Mouse (Mus musculus) liver, embryonic 11.5 days (tissue): Measurements from ENCODE around the gene Zfp273. TPM values are rescaled to one million over a fixed set of nuclear protein-coding genes. Genes with fewer than 3 reads are reported as not detected.
"Not testable (repeated sequence)": the region's sequence is repeated elsewhere in the genome, so short reads cannot be mapped to it uniquely, and the experiment has no call there.

Source experiments
- ATAC-seq: fragments of 200-750 bp; cut with Nextera tagmentation; replicated peaks from 2 replicates; pipeline ENCODE4 v1.8.0; 2017; ENCODE audit warnings: moderate number of reproducible peaks, mild to moderate bottlenecking, moderate TSS enrichment, moderate library complexity; ENCODE audit not compliant: low FRiP score
- DNase-seq: peaks from one replicate; pipeline ENCODE4 v3.0.0-alpha.2; 2017; ENCODE audit warnings: low spot score
- H3K27ac ChIP-seq: fragments of 300-500 bp; sonication (generic); 2 replicates; pipeline ENCODE4 v1.5.1; 2014; ENCODE audit warnings: mild to moderate bottlenecking, low read depth, low read length, control low read depth
- H3K27me3 ChIP-seq: fragments of 300-500 bp; sonication (generic); replicated peaks from 2 replicates; pipeline ENCODE4 v1.6.1; 2014; ENCODE audit warnings: low read length, mixed read lengths; ENCODE audit not compliant: control insufficient read depth, insufficient read depth
- H3K36me3 ChIP-seq: fragments of 300-500 bp; sonication (generic); 2 replicates; pipeline ENCODE4 v1.6.1; 2014; ENCODE audit warnings: mild to moderate bottlenecking, low read length, moderate library complexity, mixed read lengths; ENCODE audit not compliant: control insufficient read depth, insufficient read depth
- H3K4me1 ChIP-seq: fragments of 300-500 bp; sonication (generic); replicated peaks from 2 replicates; pipeline ENCODE4 v1.6.1; 2014; ENCODE audit warnings: low read length, mixed read lengths; ENCODE audit not compliant: control insufficient read depth, insufficient read depth
- H3K4me2 ChIP-seq: fragments of 300-500 bp; sonication (generic); 2 replicates; pipeline ENCODE4 v1.6.1; 2014; ENCODE audit warnings: mild to moderate bottlenecking, control low read depth, moderate library complexity
- H3K4me3 ChIP-seq: fragments of 300-500 bp; sonication (generic); 2 replicates; pipeline ENCODE4 v1.5.1; 2014; ENCODE audit warnings: low read depth, low read length, control low read depth
- H3K9ac ChIP-seq: fragments of 300-500 bp; sonication (generic); 2 replicates; pipeline ENCODE4 v1.6.1; 2014; ENCODE audit warnings: low read depth, low read length, control low read depth
- H3K9me3 ChIP-seq: fragments of 300-500 bp; sonication (generic); 2 replicates; pipeline ENCODE4 v1.6.1; 2016; ENCODE audit warnings: low read length, inconsistent platforms, mixed read lengths; ENCODE audit not compliant: control insufficient read depth
- WGBS: fragments of 180-500 bp; shearing (Covaris S2); extraction: QIAGEN DNeasy Blood & Tissue Kit; methylation state at CpG from one replicate; pipeline ENCODE4 v1.1.7; 2014; 5-methylcytosine and 5-hydroxymethylcytosine counted together
- polyA plus RNA-seq: library from polyadenylated mRNA; unstranded; fragments of >200 nt; fragmentation: Nextera tagmentation; extraction: Ambion mirVana; gene quantifications from 2 replicates; pipeline ENCODE4 v1.2.1, GENCODE M21; 2014

Zfp273 gene
- 3.6 and 4.0 TPM in 2 replicates for polyA plus RNA-seq

DNA sequence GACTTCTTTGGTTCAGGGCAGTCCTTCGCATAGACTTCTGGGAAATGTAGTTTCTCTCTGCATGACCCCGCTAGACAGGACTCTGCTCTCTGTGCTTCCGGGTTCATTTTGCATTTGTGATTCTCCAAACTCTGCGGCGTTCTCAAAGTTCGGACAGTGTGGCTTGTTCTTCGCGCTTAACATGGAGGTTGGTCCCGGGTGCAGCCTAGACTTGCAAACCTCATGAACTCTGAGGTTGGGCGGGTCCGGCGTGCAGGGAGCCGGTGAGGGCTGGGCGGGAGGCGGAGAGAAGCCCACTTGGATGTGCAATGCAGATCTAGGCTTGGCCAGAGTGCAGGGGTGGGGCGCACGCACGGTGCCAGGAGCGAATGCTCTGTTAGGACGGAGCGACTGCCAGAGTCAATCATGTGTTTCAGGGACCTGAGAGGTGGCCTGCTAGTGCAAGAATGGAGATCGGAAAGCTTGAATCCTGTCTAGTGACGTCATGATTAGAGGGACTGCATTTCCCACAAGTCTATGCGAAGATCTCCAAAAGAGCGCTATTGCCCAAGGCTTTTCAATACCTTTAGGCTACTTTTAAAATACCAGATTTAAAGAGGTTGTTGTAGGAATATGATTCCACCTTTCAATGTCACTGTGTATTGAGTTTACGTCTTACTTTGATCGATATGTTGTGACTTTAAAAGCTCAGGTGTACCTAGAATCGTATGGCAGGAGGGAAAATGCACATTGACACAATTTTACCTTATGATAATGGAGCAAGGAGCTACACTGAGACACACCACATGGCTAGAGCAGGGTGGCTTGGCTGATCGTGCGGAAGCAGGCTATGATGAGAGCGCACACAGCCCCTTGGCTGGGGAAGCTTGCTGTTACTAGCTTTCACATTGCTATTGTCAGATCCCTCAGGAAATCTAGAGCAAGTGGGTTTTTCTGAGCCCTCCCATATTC lies at the start of gene Zfp273:
TSS of gene Zfp273 (plus strand) at position 31 of the 951 bp plus-strand sequence.
- no peaks in the 10 kb centered on the region for H3K9me3 ChIP-seq
- ATAC-seq (peak; percentile 93), DNase-seq (peak; percentile 89)
- no peaks in the 10 kb centered on the region for H3K4me1 ChIP-seq
- WGBS, result 5% methylated on average over 31 of the region's 31 CpGs
- peak within 1 kb of the TSS; percentile 68 for H3K4me2 ChIP-seq
- peak within 1 kb of the TSS; percentile 83 for H3K4me3 ChIP-seq
- no peaks in the 10 kb centered on the region for H3K36me3 ChIP-seq
- peak within 1 kb of the TSS; percentile 72 for H3K9ac ChIP-seq
- peak within 1 kb of the TSS; percentile 71 for H3K27ac ChIP-seq
- no peaks in the 10 kb centered on the region for H3K27me3 ChIP-seq

DNA sequence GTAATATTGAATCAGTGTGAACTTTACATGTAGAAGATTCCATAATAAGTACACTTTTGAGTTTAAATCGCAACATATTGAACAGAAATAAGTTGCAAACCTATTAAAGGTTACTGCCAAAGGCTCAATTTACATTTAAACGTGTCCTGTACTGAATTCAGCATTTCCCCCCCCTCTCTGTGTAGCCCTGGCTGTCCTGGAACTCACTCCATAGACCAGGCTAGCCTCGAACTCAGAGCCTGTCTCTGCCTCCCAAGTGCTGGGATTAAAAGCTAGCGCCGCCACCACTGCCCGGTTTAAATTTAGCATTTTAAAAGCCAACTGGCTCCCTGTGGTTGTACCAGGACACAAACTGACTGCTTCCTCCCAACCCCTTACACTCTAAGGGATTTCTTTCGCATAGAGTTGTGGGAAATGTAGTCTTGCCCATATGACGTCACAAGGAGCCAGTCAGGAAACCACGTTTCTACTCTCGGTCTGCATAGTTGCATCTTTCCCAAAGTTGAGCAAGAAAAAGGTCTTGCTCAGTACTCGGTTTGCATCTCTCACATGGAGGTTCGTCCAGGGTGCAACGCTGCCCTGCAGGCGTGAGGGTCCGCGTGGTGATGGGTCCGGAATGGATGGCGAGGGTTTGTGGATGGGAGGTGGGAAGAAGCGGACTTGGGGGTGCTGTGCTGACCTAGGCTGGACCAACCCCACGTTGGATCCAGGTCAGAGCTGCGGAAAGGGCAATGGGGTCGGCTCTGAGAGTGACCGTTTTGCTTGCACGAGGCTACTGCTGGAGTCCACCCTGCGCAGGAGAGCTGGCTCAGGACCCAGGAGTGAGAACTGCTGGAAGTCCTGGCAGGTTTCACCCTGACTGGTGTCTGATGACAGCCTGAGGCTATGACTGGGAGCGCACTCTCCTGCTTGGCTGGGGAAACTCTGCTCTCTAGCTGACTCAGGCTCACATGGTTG lies 34.0 kb upstream of the Zfp273 start, which contains the start of gene Zfp493:
TSS of gene Zfp493 (plus strand) at position 429 of the 957 bp plus-strand sequence.
- Histone ChIP-seq H3K4me1 (no peaks in the 10 kb centered on the region), H3K9ac (peak within 1 kb of the TSS; percentile 67), H3K4me2 (peak within 1 kb of the TSS; percentile 84), H3K4me3 (peak within 1 kb of the TSS; percentile 63), H3K27me3 (no peaks in the 10 kb centered on the region), H3K9me3 (no peaks in the 10 kb centered on the region), H3K27ac (no peak within 1 kb of the TSS), H3K36me3 (no peaks in the 10 kb centered on the region)
- DNase-seq (peak; percentile 76), ATAC-seq (peak; percentile 95)
- 6% methylated on average over 26 of the region's 26 CpGs for WGBS

DNA sequence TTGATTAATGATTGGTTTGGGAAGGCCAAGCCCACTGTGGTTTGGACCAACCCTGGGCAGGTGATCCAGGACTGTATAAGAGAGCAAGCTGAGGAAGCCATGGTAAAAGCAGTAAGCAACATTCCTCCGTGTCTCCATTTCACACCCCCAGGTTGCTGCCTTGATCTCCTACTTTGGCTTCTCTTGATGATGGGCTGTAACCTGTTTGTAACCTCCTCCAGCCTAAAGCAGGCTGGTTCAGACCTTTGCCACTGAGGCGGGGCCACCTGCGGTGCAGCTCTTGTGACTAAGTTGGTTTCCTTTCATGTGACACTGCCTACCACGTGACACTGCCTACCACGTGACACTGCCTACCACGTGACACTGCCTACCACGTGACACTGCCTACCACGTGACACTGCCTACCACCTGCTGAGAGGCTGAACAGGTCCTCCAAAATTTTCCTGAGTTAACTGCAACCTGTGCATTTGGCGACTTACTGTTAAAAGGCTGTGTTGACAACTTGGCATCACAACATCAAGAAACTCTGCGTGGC lies 21.6 kb upstream of the Zfp273 start:
- no peaks in the 10 kb centered on the region; the same call in 1 of the 2 replicates for H3K36me3 ChIP-seq
- H3K27ac ChIP-seq, result no peak overlapping the region
- H3K27me3 ChIP-seq, result no peaks in the 10 kb centered on the region
- WGBS, result 85% methylated on average over 10 of the region's 10 CpGs
- DNase-seq (no peak), ATAC-seq (no peak)
- H3K4me1 ChIP-seq, result no peaks in the 10 kb centered on the region
- H3K4me3 ChIP-seq, result no peak overlapping the region
- no peak overlapping the region for H3K4me2 ChIP-seq
- no peak overlapping the region for H3K9ac ChIP-seq
- peaks cover 2% of the 10 kb centered on the region; the same call in 1 of the 2 replicates for H3K9me3 ChIP-seq

DNA sequence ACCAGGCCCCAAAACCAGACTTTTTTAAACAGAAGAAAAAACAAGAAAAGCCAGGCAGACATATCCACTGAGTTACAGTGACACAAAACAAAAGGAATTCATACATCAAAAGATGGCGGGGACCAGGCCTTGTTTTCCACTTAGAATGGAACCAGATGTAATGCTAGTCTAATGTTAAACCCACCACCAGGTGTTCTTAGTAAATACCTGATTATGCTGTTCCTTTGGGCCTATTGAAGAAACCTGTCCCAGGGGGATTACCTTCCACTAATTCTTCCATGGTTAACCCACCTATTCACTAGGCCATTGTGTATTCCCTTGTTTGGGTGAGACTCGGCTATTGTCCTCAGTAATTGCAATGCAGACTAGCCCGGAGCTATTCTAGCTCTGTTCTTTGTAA lies 14.9 kb upstream of the Zfp273 start:
- Histone ChIP-seq H3K4me2 (no peak overlapping the region), H3K36me3 (no peaks in the 10 kb centered on the region), H3K9me3 (no peaks in the 10 kb centered on the region), H3K27me3 (no peaks in the 10 kb centered on the region), H3K4me3 (no peak overlapping the region), H3K4me1 (no peaks in the 10 kb centered on the region), H3K9ac (no peak overlapping the region), H3K27ac (no peak overlapping the region)
- DNase-seq (no peak), ATAC-seq (no peak)
- whole genome bisulfite sequencing, result 88% methylated on average over 3 of the region's 3 CpGs

DNA sequence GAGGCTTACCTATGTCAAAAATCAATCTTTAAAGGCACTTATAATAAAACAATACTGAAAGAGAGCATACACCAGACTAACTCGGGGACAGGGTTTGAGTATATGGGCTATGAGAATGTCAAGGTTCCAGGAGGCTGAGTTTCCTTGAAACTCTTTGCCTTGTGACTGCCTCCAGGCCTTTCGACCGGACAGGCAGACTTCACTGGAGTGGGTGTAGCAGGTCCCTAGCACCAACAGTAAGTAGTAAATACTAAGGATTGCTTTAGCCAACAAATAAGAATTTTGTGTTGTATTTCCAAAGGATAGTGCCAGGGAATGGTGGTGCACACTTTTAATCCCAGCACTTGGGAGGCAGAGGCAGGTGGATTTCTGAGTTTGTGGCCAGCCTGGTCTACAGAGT lies 14.4 kb upstream of the Zfp273 start:
- WGBS, result 79% methylated on average over 3 of the region's 3 CpGs
- not testable (repeated sequence) for H3K27ac ChIP-seq, H3K4me3 ChIP-seq, H3K36me3 ChIP-seq, H3K4me2 ChIP-seq, ATAC-seq, H3K4me1 ChIP-seq, H3K27me3 ChIP-seq, H3K9me3 ChIP-seq, DNase-seq, H3K9ac ChIP-seq

DNA sequence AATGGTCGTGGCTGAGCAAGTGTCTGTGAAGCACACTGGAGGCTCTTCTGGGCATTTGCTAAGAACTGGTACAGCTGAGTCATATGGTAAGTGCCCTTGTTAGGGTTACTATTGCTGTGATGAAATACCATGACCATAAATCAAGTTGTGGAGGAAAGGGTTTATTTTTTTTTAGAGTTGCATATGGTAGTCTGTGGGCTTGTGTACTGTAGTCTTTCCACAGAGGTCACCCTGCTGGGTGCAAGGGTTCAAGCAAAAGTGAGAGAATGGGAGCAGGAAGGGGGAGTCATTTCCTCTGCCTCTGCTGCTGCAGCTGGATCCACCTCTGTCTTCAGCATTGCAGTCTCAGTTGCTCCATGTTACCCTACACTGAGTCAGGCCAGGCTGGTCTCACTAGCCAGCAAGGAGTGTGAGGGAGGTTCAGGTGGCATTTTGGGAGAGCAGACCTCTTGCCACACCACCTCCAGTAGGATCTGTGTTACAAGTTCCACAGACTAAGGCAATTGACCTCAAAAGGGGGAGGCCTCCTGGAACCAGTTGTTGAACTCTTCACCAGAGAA lies 1.8 kb upstream of the Zfp273 start:
- H3K9ac ChIP-seq, result no peak overlapping the region
- H3K27me3 ChIP-seq, result no peaks in the 10 kb centered on the region
- no peaks in the 10 kb centered on the region for H3K9me3 ChIP-seq
- no peak for DNase-seq
- H3K4me3 ChIP-seq, result no peak overlapping the region
- H3K36me3 ChIP-seq, result no peaks in the 10 kb centered on the region
- no peaks in the 10 kb centered on the region for H3K4me1 ChIP-seq
- H3K27ac ChIP-seq, result no peak overlapping the region
- ATAC-seq, result no peak
- WGBS, result 68% methylated on average over 1 of the region's 1 CpGs
- H3K4me2 ChIP-seq, result no peak overlapping the region

DNA sequence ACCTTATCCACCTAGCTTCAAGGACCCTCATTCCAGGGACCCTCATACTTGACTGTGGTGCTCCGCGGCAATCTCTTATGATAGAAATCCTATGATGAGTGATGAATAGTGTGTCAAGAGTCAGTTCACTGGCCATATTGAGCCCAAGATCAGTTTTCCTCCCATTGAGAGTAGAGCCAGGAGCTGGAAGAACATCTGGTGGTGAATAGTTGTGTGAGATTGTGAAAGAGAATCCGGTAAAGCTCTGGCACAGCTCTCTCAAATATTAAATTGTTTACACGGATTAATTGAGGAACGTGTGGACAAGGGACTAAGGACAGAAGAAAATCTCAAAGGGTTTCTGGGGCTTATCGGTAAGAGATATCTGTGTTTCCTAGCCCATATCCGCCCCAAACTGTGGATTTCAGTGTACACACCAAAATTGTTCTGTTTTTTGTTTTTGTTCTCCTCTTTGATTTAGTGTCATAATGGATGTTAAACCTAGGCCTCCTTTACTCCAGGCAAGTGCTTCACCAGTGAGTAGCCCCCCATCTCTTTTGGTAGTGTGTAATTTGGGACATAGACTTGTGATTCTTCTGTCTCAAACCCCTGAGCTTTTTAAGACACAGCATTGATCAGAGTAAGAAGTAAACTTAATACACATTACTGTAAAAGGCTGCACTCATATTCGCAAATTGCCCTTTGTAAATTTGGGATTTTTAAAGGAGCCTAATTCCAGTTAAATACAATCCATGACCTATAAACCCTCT lies 405 bp upstream of the Zfp273 start:
- Histone ChIP-seq H3K4me1 (no peaks in the 10 kb centered on the region), H3K4me2 (peak overlapping the region; percentile 68), H3K4me3 (peak overlapping the region; percentile 83), H3K9me3 (no peaks in the 10 kb centered on the region), H3K9ac (peak overlapping the region; percentile 72; the same call in 1 of the 2 replicates), H3K36me3 (no peaks in the 10 kb centered on the region), H3K27me3 (no peaks in the 10 kb centered on the region), H3K27ac (no peak overlapping the region)
- 0 out of 2 replicates have a peak, but pooled peaks have one; percentile 7 for ATAC-seq
- 76% methylated on average over 8 of the region's 8 CpGs for WGBS
- no peak for DNase-seq
